Mouse (Mus musculus) testis, adult 2 months (tissue): ENCODE data around the gene Clstn1. TPM values are rescaled to one million over a fixed set of nuclear protein-coding genes. Genes with fewer than 3 reads are reported as not detected.
A peak's percentile ranks its signal among the peaks of the same experiment; 100 is the strongest.

Experiments
- H3K27ac ChIP-seq: fragments of 200-500 bp; 2 replicates; pipeline ENCODE4 v1.5.1; 2012; ENCODE audit warnings: low read depth, low read length; ENCODE audit not compliant: control insufficient read depth, insufficient read depth
- H3K27me3 ChIP-seq: fragments of 200-500 bp; 2 replicates; pipeline ENCODE4 v1.6.1; 2012; ENCODE audit warnings: mild to moderate bottlenecking, low read length, moderate library complexity; ENCODE audit not compliant: control insufficient read depth, insufficient read depth
- H3K36me3 ChIP-seq: fragments of 200-500 bp; 2 replicates; pipeline ENCODE4 v1.6.1; 2012; ENCODE audit warnings: mild to moderate bottlenecking, low read length; ENCODE audit not compliant: control insufficient read depth, insufficient read depth
- H3K4me1 ChIP-seq: fragments of 200-500 bp; 2 replicates; pipeline ENCODE4 v1.6.1; 2012; ENCODE audit warnings: low read length; ENCODE audit not compliant: control insufficient read depth, insufficient read depth
- H3K4me3 ChIP-seq: fragments of 200-500 bp; 2 replicates; pipeline ENCODE4 v1.5.1; 2012; ENCODE audit warnings: low read depth, mild to moderate bottlenecking, low read length, moderate library complexity, mixed read lengths; ENCODE audit not compliant: control insufficient read depth
- CTCF ChIP-seq: fragments of 200-500 bp; IDR thresholded peaks from 2 replicates; pipeline ENCODE4 v1.5.1; 2012; ENCODE audit warnings: low read depth, mild to moderate bottlenecking, inconsistent platforms, low read length, moderate library complexity; ENCODE audit not compliant: control insufficient read depth, insufficient read depth, insufficient replicate concordance
- POLR2A ChIP-seq: fragments of 200-500 bp; IDR thresholded peaks from 2 replicates; pipeline ENCODE4 v1.6.1; 2012; ENCODE audit warnings: low read depth, mild to moderate bottlenecking, inconsistent platforms, low read length, moderate library complexity; ENCODE audit not compliant: control insufficient read depth
- polyA plus RNA-seq: library from polyadenylated mRNA; depleted of rRNA; stranded (reverse); fragments of >200 nt; gene quantifications from 2 replicates; pipeline ENCODE4 v1.2.3, GENCODE M21; 2012

Gene Clstn1
- polyA plus RNA-seq, 1 experiment, result 13.0 TPM

GRCm38 (mm10) chr4:149547523-149547922, 38.7 kb upstream of the Clstn1 start:
- H3K36me3 ChIP-seq, result no peaks in the 10 kb centered on the region
- H3K27me3 ChIP-seq, result no peaks in the 10 kb centered on the region
- no peak for TF ChIP-seq POLR2A
- TF ChIP-seq CTCF, result no peak
- no peaks in the 10 kb centered on the region for H3K4me1 ChIP-seq
- H3K27ac ChIP-seq, result no peak overlapping the region
- H3K4me3 ChIP-seq, result no peak overlapping the region

- Histone ChIP-seq H3K27ac (no peak overlapping the region), H3K4me3 (peak overlapping the region; percentile 68; the same call in 1 of the 2 replicates), H3K27me3 (no peaks in the 10 kb centered on the region), H3K36me3 (no peaks in the 10 kb centered on the region), H3K4me1 (no peaks in the 10 kb centered on the region)
- TF ChIP-seq POLR2A (no peak), CTCF (peak; percentile 78; the same call in 1 of the 2 replicates)
Measured at GRCm38 (mm10) chr4:149549221-149549925, 36.9 kb upstream of the Clstn1 start.

GRCm38 (mm10) chr4:149550866-149551265, 35.4 kb upstream of the Clstn1 start:
- Histone ChIP-seq H3K36me3 (no peaks in the 10 kb centered on the region), H3K4me3 (no peak overlapping the region), H3K27ac (no peak overlapping the region), H3K4me1 (no peaks in the 10 kb centered on the region), H3K27me3 (no peaks in the 10 kb centered on the region)
- TF ChIP-seq CTCF (no peak), POLR2A (no peak)

GRCm38 (mm10) chr4:149551696-149552095, 34.6 kb upstream of the Clstn1 start:
- no peak overlapping the region for H3K4me3 ChIP-seq
- H3K36me3 ChIP-seq, result no peaks in the 10 kb centered on the region
- no peaks in the 10 kb centered on the region for H3K4me1 ChIP-seq
- H3K27me3 ChIP-seq, result no peaks in the 10 kb centered on the region
- no peak overlapping the region for H3K27ac ChIP-seq
- no peak for TF ChIP-seq POLR2A
- TF ChIP-seq CTCF, result no peak

- H3K4me1 ChIP-seq, result no peaks in the 10 kb centered on the region
- no peaks in the 10 kb centered on the region for H3K27me3 ChIP-seq
- no peak overlapping the region for H3K4me3 ChIP-seq
- no peak overlapping the region for H3K27ac ChIP-seq
- H3K36me3 ChIP-seq, result no peaks in the 10 kb centered on the region
- no peak for TF ChIP-seq POLR2A
- no peak for TF ChIP-seq CTCF
Measured at GRCm38 (mm10) chr4:149553834-149554233, 32.4 kb upstream of the Clstn1 start.

- H3K27me3 ChIP-seq, result no peaks in the 10 kb centered on the region
- no peaks in the 10 kb centered on the region for H3K36me3 ChIP-seq
Measured at GRCm38 (mm10) chr4:149556111-149556510, 30.2 kb upstream of the Clstn1 start.

GRCm38 (mm10) chr4:149557905-149558304, 28.4 kb upstream of the Clstn1 start:
- H3K4me1 ChIP-seq, result no peaks in the 10 kb centered on the region
- no peak for TF ChIP-seq CTCF
- TF ChIP-seq POLR2A, result no peak
- no peaks in the 10 kb centered on the region for H3K27me3 ChIP-seq
- H3K4me3 ChIP-seq, result no peak overlapping the region
- H3K27ac ChIP-seq, result no peak overlapping the region
- no peaks in the 10 kb centered on the region for H3K36me3 ChIP-seq

More at GRCm38 (mm10) chr4:149556111-149556510, 30.2 kb upstream of the Clstn1 start:
- TF ChIP-seq CTCF, result no peak
- no peak for TF ChIP-seq POLR2A
- H3K27ac ChIP-seq, result no peak overlapping the region
- no peak overlapping the region for H3K4me3 ChIP-seq
- no peaks in the 10 kb centered on the region for H3K4me1 ChIP-seq
